Mouse (Mus musculus) spleen, adult 2 months (tissue): ENCODE data around the gene Cntd1. TPM values are rescaled to one million over a fixed set of nuclear protein-coding genes. Genes with fewer than 3 reads are reported as not detected.

Source experiments
- DNase-seq, 2 experiments: peaks; one replicate each; pipeline versions ENCODE4 v3.0.0 to v3.0.0-alpha.2; 2012 to 2021; ENCODE audit warnings: low spot score in 2 of 2, low read depth in 1 of 2
- H3K27ac ChIP-seq: fragments of 200-500 bp; 2 replicates; pipeline ENCODE4 v1.5.1; 2012; ENCODE audit warnings: low read length, inconsistent platforms; ENCODE audit not compliant: insufficient read depth
- H3K27me3 ChIP-seq: fragments of 200-500 bp; 2 replicates; pipeline ENCODE4 v1.6.1; 2012; ENCODE audit warnings: mild to moderate bottlenecking, moderate library complexity, low read length, inconsistent platforms; ENCODE audit not compliant: control insufficient read depth, insufficient read depth
- H3K36me3 ChIP-seq: fragments of 200-500 bp; 2 replicates; pipeline ENCODE4 v1.6.1; 2012; ENCODE audit warnings: mild to moderate bottlenecking, low read length, inconsistent platforms; ENCODE audit not compliant: control insufficient read depth, insufficient read depth
- H3K4me1 ChIP-seq: fragments of 200-500 bp; 2 replicates; pipeline ENCODE4 v1.6.1; 2011; ENCODE audit warnings: inconsistent platforms; ENCODE audit not compliant: control insufficient read depth, insufficient read depth, insufficient read length
- H3K4me3 ChIP-seq: fragments of 200-500 bp; 2 replicates; pipeline ENCODE4 v1.5.1; 2011; ENCODE audit warnings: mild to moderate bottlenecking, inconsistent platforms; ENCODE audit not compliant: insufficient read depth, insufficient read length; ENCODE audit errors: extremely low read depth
- CTCF ChIP-seq: fragments of 200-500 bp; IDR thresholded peaks from 2 replicates; pipeline ENCODE4 v1.5.1; 2011; ENCODE audit warnings: mild to moderate bottlenecking, inconsistent platforms; ENCODE audit not compliant: insufficient read depth, insufficient read length, insufficient replicate concordance; ENCODE audit errors: extremely low read depth
- POLR2A ChIP-seq: fragments of 200-500 bp; IDR thresholded peaks from 2 replicates; pipeline ENCODE4 v1.6.1; 2011; ENCODE audit warnings: low read depth, low read length, inconsistent platforms
- WGBS: fragments of 180-500 bp; shearing (Covaris S2); methylation state at CpG from one replicate; pipeline ENCODE4 v1.1.7; 2018; 5-methylcytosine and 5-hydroxymethylcytosine counted together
- polyA plus RNA-seq: library from polyadenylated mRNA; depleted of rRNA; stranded (reverse); fragments of >200 nt; gene quantifications from 2 replicates; pipeline ENCODE4 v1.2.3, GENCODE M21; 2012

The Cntd1 gene
- polyA plus RNA-seq, 1 experiment, result 0.19 TPM

DNA sequence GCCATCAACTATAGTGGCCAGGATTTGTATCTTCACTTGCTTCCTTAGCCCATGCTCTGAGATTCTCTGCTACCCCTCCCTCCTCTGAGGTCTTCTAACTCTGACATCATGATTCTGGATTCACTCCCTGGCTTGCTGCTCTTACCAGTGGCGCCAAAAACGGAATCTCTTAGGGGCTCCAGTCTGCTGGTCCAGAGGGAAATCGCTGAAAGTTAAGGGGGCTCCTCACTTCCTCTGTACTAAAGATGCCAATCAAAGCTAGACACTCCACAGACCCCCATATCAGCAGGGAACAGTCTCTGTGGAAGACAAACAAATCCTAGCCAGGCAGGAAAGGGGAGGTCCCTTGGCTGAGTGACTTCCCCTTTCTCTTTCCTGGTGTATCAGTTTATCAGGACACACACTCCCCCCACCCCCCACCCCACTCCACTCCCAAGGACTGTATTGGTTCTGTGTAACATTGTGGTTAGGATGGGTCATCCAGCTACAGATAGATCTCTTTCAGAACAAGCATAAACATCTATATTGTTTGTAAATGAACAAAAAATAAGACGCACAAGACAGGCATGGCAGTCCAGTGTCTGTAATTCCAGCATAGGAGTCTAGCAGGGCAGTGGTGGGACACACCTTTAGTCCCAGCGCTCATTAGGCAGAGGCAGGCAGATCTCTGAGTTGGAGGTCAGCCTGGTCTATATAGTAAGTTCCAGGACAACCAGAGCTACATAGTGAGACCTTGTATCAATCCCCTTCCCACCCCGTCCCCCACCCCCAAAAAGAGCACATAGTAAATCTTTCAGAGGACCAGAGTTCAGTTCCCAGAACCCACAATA, 46.6 kb upstream of the Cntd1 start:
- Histone ChIP-seq H3K4me1 (no peaks in the 10 kb centered on the region), H3K36me3 (no peaks in the 10 kb centered on the region), H3K27me3 (no peaks in the 10 kb centered on the region), H3K4me3 (no peak overlapping the region), H3K27ac (no peak overlapping the region; the same call in 1 of the 2 replicates)
- WGBS, result 39% methylated on average over 6 of the region's 6 CpGs
- no peak for TF ChIP-seq CTCF
- TF ChIP-seq POLR2A, result no peak
- no peak for DNase-seq

DNA sequence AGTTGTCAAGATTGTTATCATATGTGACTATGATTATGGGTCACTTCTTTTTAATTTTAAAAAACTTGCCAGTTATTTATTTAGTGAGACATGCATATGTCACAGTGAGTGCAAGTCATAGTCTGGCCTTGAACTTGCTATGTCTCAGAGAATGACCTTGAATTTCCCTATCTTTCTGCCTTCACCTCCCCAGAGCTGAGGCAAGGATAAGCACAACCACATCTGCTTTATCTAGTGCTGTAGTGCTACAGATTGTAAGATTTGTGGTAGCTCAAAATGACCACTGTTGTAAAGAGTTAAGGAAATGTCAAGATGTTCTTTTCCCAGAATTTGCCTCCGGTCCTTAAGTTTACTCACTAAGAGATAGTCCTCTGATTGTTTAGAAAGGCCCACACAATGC, 45.6 kb upstream of the Cntd1 start:
- TF ChIP-seq CTCF (no peak), POLR2A (no peak)
- DNase-seq, result no peak
- Histone ChIP-seq H3K27me3 (no peaks in the 10 kb centered on the region), H3K27ac (no peak overlapping the region), H3K4me1 (no peaks in the 10 kb centered on the region), H3K4me3 (no peak overlapping the region), H3K36me3 (no peaks in the 10 kb centered on the region)
- 91% methylated on average over 1 of the region's 1 CpGs for WGBS

DNA sequence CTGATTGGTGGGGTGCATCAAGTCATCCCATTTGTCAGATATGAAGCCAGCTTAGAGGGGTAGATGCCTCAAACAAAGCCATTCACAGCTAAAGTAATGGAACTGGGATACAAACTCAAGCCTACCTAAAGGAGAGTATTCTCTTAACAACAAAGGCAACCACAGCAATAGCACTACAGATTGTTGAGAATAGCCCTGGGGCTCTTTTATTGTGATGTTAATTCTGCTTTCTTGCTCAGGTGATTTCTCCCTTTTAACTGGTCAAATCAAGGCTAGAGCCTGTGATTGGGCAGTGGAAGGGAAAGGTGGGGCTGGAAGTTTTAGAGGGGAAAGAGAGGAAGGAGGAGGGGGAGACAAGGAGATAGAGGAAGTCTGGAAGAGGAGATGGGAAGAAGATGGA, 44.7 kb upstream of the Cntd1 start:
- DNase-seq, result no peak
- TF ChIP-seq CTCF (no peak), POLR2A (no peak)
- H3K27me3 ChIP-seq, result no peaks in the 10 kb centered on the region
- H3K4me3 ChIP-seq, result no peak overlapping the region
- no peaks in the 10 kb centered on the region for H3K4me1 ChIP-seq
- H3K36me3 ChIP-seq, result no peaks in the 10 kb centered on the region
- H3K27ac ChIP-seq, result no peak overlapping the region

GRCm38 (mm10) chr11:101235429-101235828, 43.4 kb upstream of the Cntd1 start:
- no peaks in the 10 kb centered on the region for H3K36me3 ChIP-seq
- H3K27me3 ChIP-seq, result no peaks in the 10 kb centered on the region
- no peak overlapping the region for H3K4me3 ChIP-seq
- DNase-seq, result no peak
- H3K4me1 ChIP-seq, result no peaks in the 10 kb centered on the region
- TF ChIP-seq POLR2A (no peak), CTCF (no peak)
- H3K27ac ChIP-seq, result no peak overlapping the region

- no peaks in the 10 kb centered on the region for H3K36me3 ChIP-seq
- no peak for DNase-seq
- WGBS, result 90% methylated on average over 5 of the region's 5 CpGs
- no peaks in the 10 kb centered on the region for H3K4me1 ChIP-seq
- no peak for TF ChIP-seq CTCF
- no peak for TF ChIP-seq POLR2A
- no peak overlapping the region for H3K4me3 ChIP-seq
- no peaks in the 10 kb centered on the region for H3K27me3 ChIP-seq
- H3K27ac ChIP-seq, result no peak overlapping the region
These were observed 42.0 kb upstream of the Cntd1 start for GRCm38 (mm10) chr11:101236782-101237181.

GRCm38 (mm10) chr11:101238071-101238647, 40.7 kb upstream of the Cntd1 start:
- Histone ChIP-seq H3K4me3 (no peak overlapping the region), H3K4me1 (no peaks in the 10 kb centered on the region), H3K27ac (no peak overlapping the region), H3K36me3 (no peaks in the 10 kb centered on the region), H3K27me3 (no peaks in the 10 kb centered on the region; the same call in 1 of the 2 replicates)
- WGBS, result 77% methylated on average over 5 of the region's 5 CpGs
- DNase-seq, result no peak
- TF ChIP-seq CTCF, result no peak
- no peak for TF ChIP-seq POLR2A

DNA sequence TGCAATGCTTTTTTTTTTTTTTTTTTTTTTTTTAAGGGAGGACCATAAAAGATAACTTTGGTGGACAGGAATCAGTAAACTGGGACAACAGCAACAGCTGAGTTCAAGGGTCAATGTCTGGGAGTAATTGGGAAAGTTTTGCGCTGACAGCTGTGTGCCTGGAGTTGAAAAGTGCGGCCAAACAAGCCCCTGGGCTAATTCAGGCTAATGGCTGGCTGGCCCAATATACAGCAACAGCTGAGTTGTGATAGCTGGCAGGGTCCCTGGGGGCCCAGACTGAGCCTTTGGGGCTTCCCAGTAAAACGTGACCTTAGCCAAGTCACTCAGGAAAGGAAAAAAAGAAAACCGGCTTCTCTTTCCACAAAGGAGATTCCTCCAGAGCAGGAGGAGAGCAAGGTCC, 33.7 kb upstream of the Cntd1 start:
- peaks cover 13% of the 10 kb centered on the region for H3K27me3 ChIP-seq
- WGBS, result 72% methylated on average over 4 of the region's 4 CpGs
- no peak for DNase-seq
- H3K4me3 ChIP-seq, result no peak overlapping the region
- TF ChIP-seq POLR2A, result no peak
- TF ChIP-seq CTCF, result no peak
- no peaks in the 10 kb centered on the region for H3K36me3 ChIP-seq
- H3K4me1 ChIP-seq, result peaks cover 4% of the 10 kb centered on the region; the same call in 1 of the 2 replicates
- H3K27ac ChIP-seq, result no peak overlapping the region
